Mouse (Mus musculus): Measurements from ENCODE around the gene Cd47. TPM values are rescaled to one million over a fixed set of nuclear protein-coding genes. Genes with fewer than 3 reads are reported as not detected.

Gene Cd47
- polyA plus RNA-seq, 1 experiment: 79.4 TPM

GRCm38 (mm10) chr16:49920191-49920590 is 119.9 kb downstream of the Cd47 start:
- no peaks in the 10 kb centered on the region for H3K36me3 ChIP-seq (ENCODE audit: control insufficient read depth, insufficient read depth)
- H3K27me3 ChIP-seq (ENCODE audit: control insufficient read depth, insufficient read depth, insufficient read length): no peaks in the 10 kb centered on the region
- no peak overlapping the region for H3ac ChIP-seq (ENCODE audit: control insufficient read depth, insufficient read length)
- no peaks in the 10 kb centered on the region for H3K79me2 ChIP-seq (ENCODE audit: control insufficient read depth, insufficient read depth)
- no peak overlapping the region for H3K4me2 ChIP-seq (ENCODE audit: low read depth)
- TF ChIP-seq POLR2A (IDR thresholded peaks at IDR 0.05; ENCODE audit: insufficient read length, low read depth): no peak
- no peak for TF ChIP-seq TCF12 (IDR thresholded peaks at IDR 0.05; ENCODE audit: insufficient read depth, poor library complexity, severe bottlenecking)
- TF ChIP-seq CEBPB (IDR thresholded peaks at IDR 0.05; ENCODE audit: insufficient read depth, poor library complexity, severe bottlenecking): no peak
- no peak for TF ChIP-seq USF1 (IDR thresholded peaks at IDR 0.05; ENCODE audit: low read depth)
- no peak overlapping the region for H3K4me3 ChIP-seq

DNA sequence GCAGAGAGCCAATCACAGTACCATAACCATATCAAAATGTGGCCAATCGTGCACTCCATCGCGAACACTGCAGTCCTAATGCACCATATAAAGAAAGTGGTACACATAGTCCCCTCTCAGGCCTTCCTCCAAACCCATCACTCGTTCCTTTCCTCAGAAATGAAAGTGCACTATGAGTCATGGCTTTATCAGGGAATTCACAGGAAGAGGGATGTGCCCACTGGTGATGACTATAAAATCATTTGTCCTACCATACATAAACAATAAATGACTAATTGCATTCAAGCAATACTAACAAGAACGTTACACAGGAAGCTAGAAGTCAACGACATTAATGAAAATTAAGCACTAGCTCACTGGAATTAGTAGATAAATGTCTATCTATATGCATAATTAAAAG is 121.3 kb downstream of the Cd47 start:
- no peaks in the 10 kb centered on the region for H3K27me3 ChIP-seq (ENCODE audit: control insufficient read depth, insufficient read depth, insufficient read length)
- no peaks in the 10 kb centered on the region for H3K79me2 ChIP-seq (ENCODE audit: control insufficient read depth, insufficient read depth)
- H3K4me3 ChIP-seq: no peak overlapping the region
- H3K4me2 ChIP-seq (ENCODE audit: low read depth): peak overlapping the region; percentile 5
- no peak overlapping the region for H3ac ChIP-seq (ENCODE audit: control insufficient read depth, insufficient read length)
- H3K36me3 ChIP-seq (ENCODE audit: control insufficient read depth, insufficient read depth): no peaks in the 10 kb centered on the region
- no peak for TF ChIP-seq USF1 (IDR thresholded peaks at IDR 0.05; ENCODE audit: low read depth)
- TF ChIP-seq E2F4 (IDR thresholded peaks at IDR 0.05; ENCODE audit: insufficient read depth): no peak
- TF ChIP-seq MAX (IDR thresholded peaks at IDR 0.05; ENCODE audit: low read depth): no peak
- no peak for TF ChIP-seq TCF12 (IDR thresholded peaks at IDR 0.05; ENCODE audit: insufficient read depth, poor library complexity, severe bottlenecking)

- no peak overlapping the region for H3K4me2 ChIP-seq (ENCODE audit: low read depth)
- no peak overlapping the region for H3ac ChIP-seq (ENCODE audit: control insufficient read depth, insufficient read length)
- no peaks in the 10 kb centered on the region for H3K27me3 ChIP-seq (ENCODE audit: control insufficient read depth, insufficient read depth, insufficient read length)
- no peak overlapping the region for H3K4me3 ChIP-seq
- no peaks in the 10 kb centered on the region for H3K79me2 ChIP-seq (ENCODE audit: control insufficient read depth, insufficient read depth)
- TF ChIP-seq MYOD1 (IDR thresholded peaks at IDR 0.05; ENCODE audit: control insufficient read depth in 1 of 3, insufficient read length in 2 of 3, low read depth in 2 of 3): no peak
- no peak for TF ChIP-seq POLR2A (IDR thresholded peaks at IDR 0.05; ENCODE audit: insufficient read length, low read depth)
- TF ChIP-seq E2F4 (IDR thresholded peaks at IDR 0.05; ENCODE audit: insufficient read depth): no peak
- H3K36me3 ChIP-seq (ENCODE audit: control insufficient read depth, insufficient read depth): no peaks in the 10 kb centered on the region
These were observed 121.8 kb downstream of the Cd47 start for GRCm38 (mm10) chr16:49922098-49922497.

DNA sequence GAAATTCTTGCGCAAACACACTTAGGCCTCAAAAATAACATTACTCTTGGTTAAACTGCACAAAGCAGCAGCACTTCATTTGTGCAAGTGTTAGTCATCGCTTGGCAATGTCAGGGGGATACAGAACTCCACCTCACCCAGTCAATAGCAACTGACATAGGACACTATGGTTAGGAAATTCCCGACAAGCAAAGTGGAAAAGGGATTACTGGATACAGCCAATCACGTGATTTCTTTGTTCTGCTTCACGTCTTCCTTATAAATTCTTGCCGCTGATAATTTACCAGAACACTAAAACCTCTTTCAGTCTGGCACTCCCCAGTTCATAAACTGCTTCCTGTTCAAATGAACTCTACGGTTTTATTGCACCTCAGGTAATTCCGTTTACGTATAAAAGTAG is 123.4 kb downstream of the Cd47 start:
- Histone ChIP-seq H3K4me2 (ENCODE audit: low read depth) (no peak overlapping the region), H3K36me3 (ENCODE audit: control insufficient read depth, insufficient read depth) (no peaks in the 10 kb centered on the region), H3K27me3 (ENCODE audit: control insufficient read depth, insufficient read depth, insufficient read length) (no peaks in the 10 kb centered on the region), H3K79me2 (ENCODE audit: control insufficient read depth, insufficient read depth) (no peaks in the 10 kb centered on the region), H3ac (ENCODE audit: control insufficient read depth, insufficient read length) (no peak overlapping the region), H3K4me3 (no peak overlapping the region)
- TF ChIP-seq SRF (IDR thresholded peaks at IDR 0.05; ENCODE audit: control insufficient read depth, insufficient read length, low read depth): no peak
- TF ChIP-seq TCF3 (IDR thresholded peaks at IDR 0.05; ENCODE audit: insufficient read length, low read depth): no peak
- peak; percentile 75 for TF ChIP-seq USF1 (IDR thresholded peaks at IDR 0.05; ENCODE audit: low read depth)
- no peak for TF ChIP-seq TCF12 (IDR thresholded peaks at IDR 0.05; ENCODE audit: insufficient read depth, poor library complexity, severe bottlenecking)

- Histone ChIP-seq H3K4me2 (ENCODE audit: low read depth) (no peak overlapping the region), H3K4me3 (no peak overlapping the region), H3K79me2 (ENCODE audit: control insufficient read depth, insufficient read depth) (no peaks in the 10 kb centered on the region), H3K36me3 (ENCODE audit: control insufficient read depth, insufficient read depth) (no peaks in the 10 kb centered on the region), H3K27me3 (ENCODE audit: control insufficient read depth, insufficient read depth, insufficient read length) (no peaks in the 10 kb centered on the region), H3ac (ENCODE audit: control insufficient read depth, insufficient read length) (no peak overlapping the region)
- TF ChIP-seq SRF (IDR thresholded peaks at IDR 0.05; ENCODE audit: control insufficient read depth, insufficient read length, low read depth): no peak
- TF ChIP-seq E2F4 (IDR thresholded peaks at IDR 0.05; ENCODE audit: insufficient read depth): no peak
- no peak for TF ChIP-seq MYOD1 (IDR thresholded peaks at IDR 0.05; ENCODE audit: control insufficient read depth in 1 of 3, insufficient read length in 2 of 3, low read depth in 2 of 3)
- no peak for TF ChIP-seq MAX (IDR thresholded peaks at IDR 0.05; ENCODE audit: low read depth)
- TF ChIP-seq MYOG (IDR thresholded peaks at IDR 0.05; ENCODE audit: control insufficient read depth in 1 of 3, insufficient read depth in 1 of 3, insufficient read length in 2 of 3, low read depth in 2 of 3): no peak
- no peak for TF ChIP-seq TCF12 (IDR thresholded peaks at IDR 0.05; ENCODE audit: insufficient read depth, poor library complexity, severe bottlenecking)
- TF ChIP-seq TCF3 (IDR thresholded peaks at IDR 0.05; ENCODE audit: insufficient read length, low read depth): no peak
- no peak for TF ChIP-seq USF1 (IDR thresholded peaks at IDR 0.05; ENCODE audit: low read depth)
- no peak for TF ChIP-seq REST (IDR thresholded peaks at IDR 0.05; ENCODE audit: insufficient read depth, insufficient read length)
- TF ChIP-seq CEBPB (IDR thresholded peaks at IDR 0.05; ENCODE audit: insufficient read depth, poor library complexity, severe bottlenecking): no peak
- no peak for TF ChIP-seq POLR2AphosphoS2 (IDR thresholded peaks at IDR 0.05; ENCODE audit: insufficient read length, low read depth)
- TF ChIP-seq POLR2A (IDR thresholded peaks at IDR 0.05; ENCODE audit: insufficient read length, low read depth): no peak
These were observed 124.6 kb downstream of the Cd47 start for GRCm38 (mm10) chr16:49924941-49925340.

GRCm38 (mm10) chr16:49933274-49933673 is 132.9 kb downstream of the Cd47 start:
- TF ChIP-seq REST (IDR thresholded peaks at IDR 0.05; ENCODE audit: insufficient read depth, insufficient read length): no peak
- no peak for TF ChIP-seq MYOD1 (IDR thresholded peaks at IDR 0.05; ENCODE audit: control insufficient read depth in 1 of 3, insufficient read length in 2 of 3, low read depth in 2 of 3)
- TF ChIP-seq SRF (IDR thresholded peaks at IDR 0.05; ENCODE audit: control insufficient read depth, insufficient read length, low read depth): no peak
- no peak for TF ChIP-seq POLR2AphosphoS2 (IDR thresholded peaks at IDR 0.05; ENCODE audit: insufficient read length, low read depth)
- no peak for TF ChIP-seq MYOG (IDR thresholded peaks at IDR 0.05; ENCODE audit: control insufficient read depth in 1 of 3, insufficient read depth in 1 of 3, insufficient read length in 2 of 3, low read depth in 2 of 3)
- TF ChIP-seq POLR2A (IDR thresholded peaks at IDR 0.05; ENCODE audit: insufficient read length, low read depth): no peak
- TF ChIP-seq TCF12 (IDR thresholded peaks at IDR 0.05; ENCODE audit: insufficient read depth, poor library complexity, severe bottlenecking): no peak
- TF ChIP-seq USF1 (IDR thresholded peaks at IDR 0.05; ENCODE audit: low read depth): no peak
- TF ChIP-seq TCF3 (IDR thresholded peaks at IDR 0.05; ENCODE audit: insufficient read length, low read depth): no peak
- TF ChIP-seq E2F4 (IDR thresholded peaks at IDR 0.05; ENCODE audit: insufficient read depth): no peak
- TF ChIP-seq MAX (IDR thresholded peaks at IDR 0.05; ENCODE audit: low read depth): no peak
- TF ChIP-seq CEBPB (IDR thresholded peaks at IDR 0.05; ENCODE audit: insufficient read depth, poor library complexity, severe bottlenecking): no peak
- Histone ChIP-seq H3K27me3 (ENCODE audit: control insufficient read depth, insufficient read depth, insufficient read length) (no peaks in the 10 kb centered on the region), H3K79me2 (ENCODE audit: control insufficient read depth, insufficient read depth) (no peaks in the 10 kb centered on the region), H3ac (ENCODE audit: control insufficient read depth, insufficient read length) (no peak overlapping the region), H3K4me3 (no peak overlapping the region), H3K4me2 (ENCODE audit: low read depth) (no peak overlapping the region), H3K36me3 (ENCODE audit: control insufficient read depth, insufficient read depth) (no peaks in the 10 kb centered on the region)

Measured in myocyte (in vitro differentiated cells).